Comparison of ENCODE assay signal across 10 mouse cellular contexts in genomic region chr13:65277994-65278382, GRCm38 (mm10). TPM values are rescaled to one million over a fixed set of nuclear protein-coding genes. Genes with fewer than 3 reads are reported as not detected.
DNase-seq lines count a peak whose midpoint lies in the region; ATAC-seq and TF ChIP-seq lines count a peak whose summit lies in the region.
"Had no signal": no experiment of that assay in that cellular context is flagged by ENCODE, and none has a peak within 500 bp of the region (broad histone marks: within the 10 kb centered on the region; RNA-seq: fewer than 3 reads in every experiment).

No protein-coding gene starts in this region.

- H3K27me3 ChIP-seq in heart, embryonic 10.5 days (ENCODE audit: insufficient read depth, poor library complexity, severe bottlenecking) = no peaks in the 10 kb centered on the region
- no peaks in the 10 kb centered on the region for H3K27me3 ChIP-seq in ES-Bruce4 (ENCODE audit: control insufficient read depth, insufficient read depth, low read length, poor library complexity, severe bottlenecking)
- H3K27me3 ChIP-seq in forebrain, postnatal 0 days (ENCODE audit: insufficient read depth, low read length) = no peaks in the 10 kb centered on the region

- peak overlapping the region; percentile 89 for H3K27ac ChIP-seq in heart, embryonic 10.5 days
- H3K27ac ChIP-seq in ES-Bruce4 (ENCODE audit: insufficient read depth, low read length) = peak overlapping the region; percentile 65
- peak overlapping the region; percentile 92 for H3K27ac ChIP-seq in forebrain, postnatal 0 days (ENCODE audit: low read depth, low read length)

- H3K36me3 ChIP-seq in heart, embryonic 10.5 days = peaks cover 31% of the 10 kb centered on the region
- peaks cover 4% of the 10 kb centered on the region; the same call in 1 of the 2 replicates for H3K36me3 ChIP-seq in ES-Bruce4 (ENCODE audit: control insufficient read depth, insufficient read depth, low read length, poor library complexity, severe bottlenecking)
- H3K36me3 ChIP-seq in forebrain, postnatal 0 days (ENCODE audit: insufficient read depth) = peaks cover 7% of the 10 kb centered on the region; the same call in 1 of the 2 replicates

- 11% methylated on average over 9 of the region's 9 CpGs for WGBS in heart, embryonic 10.5 days
- 16% methylated on average over 9 of the region's 9 CpGs for WGBS in forebrain, postnatal 0 days

- ATAC-seq in forebrain, postnatal 0 days = peak; percentile 21
- peak; percentile 5 for ATAC-seq in megakaryocyte, adult 5-6 weeks (ENCODE audit: poor library complexity, severe bottlenecking)
- ATAC-seq in activated CD4-positive, CD25-positive, alpha-beta regulatory T cell, adult 4 months = no peak

- TF ChIP-seq POLR2A in ES-Bruce4 (IDR thresholded peaks at IDR 0.05; ENCODE audit: insufficient read depth, low read length) = no peak

- no peak for TF ChIP-seq EP300 in ES-Bruce4 (IDR thresholded peaks at IDR 0.05; ENCODE audit: insufficient read depth, low read depth, low read length)

- no peak for DNase-seq in heart, embryonic 10.5 days (ENCODE audit: low spot score)
- DNase-seq in heart, adult 11 months = no peak
- no peak for DNase-seq in forebrain, postnatal 0 days
- DNase-seq in right cerebral cortex, adult 2 months (ENCODE audit: low spot score in 2 of 2) = no peak
- no peak for DNase-seq in gastrocnemius, adult 18-20 months (ENCODE audit: low spot score)

- H3K4me2 ChIP-seq in forebrain, postnatal 0 days (ENCODE audit: low read depth) = peak overlapping the region; percentile 60

- TF ChIP-seq CTCF in ES-Bruce4 (IDR thresholded peaks at IDR 0.05; ENCODE audit: low read depth, low read length) = no peak
- 0 out of 2 replicates have a peak, but pooled peaks have one; percentile 2 for TF ChIP-seq CTCF in forebrain, postnatal 0 days (IDR thresholded peaks at IDR 0.05; ENCODE audit: low read depth)

- H3K9ac ChIP-seq in ES-Bruce4 (ENCODE audit: low read depth, poor library complexity, severe bottlenecking) = peak overlapping the region; percentile 53
- H3K9ac ChIP-seq in forebrain, postnatal 0 days = peak overlapping the region; percentile 81

- H3K4me3 ChIP-seq in heart, embryonic 10.5 days = peak overlapping the region; percentile 71
- H3K4me3 ChIP-seq in ES-Bruce4 (ENCODE audit: low read depth, low read length) = peak overlapping the region; percentile 91
- H3K4me3 ChIP-seq in forebrain, postnatal 0 days (ENCODE audit: low read depth, low read length) = peak overlapping the region; percentile 80

- H3K9me3 ChIP-seq in heart, embryonic 10.5 days = no peaks in the 10 kb centered on the region
- H3K9me3 ChIP-seq in ES-Bruce4 (replicated peaks; ENCODE audit: control insufficient read depth, insufficient read depth, low read length, poor library complexity, severe bottlenecking) = no peaks in the 10 kb centered on the region
- peaks cover 11% of the 10 kb centered on the region for H3K9me3 ChIP-seq in forebrain, postnatal 0 days (ENCODE audit: low read length)

- 0 out of 2 replicates have a peak, but pooled peaks cover 4% of the 10 kb centered on the region for H3K4me1 ChIP-seq in heart, embryonic 10.5 days
- H3K4me1 ChIP-seq in ES-Bruce4 (ENCODE audit: control insufficient read depth, insufficient read depth, low read length) = no peaks in the 10 kb centered on the region
- peaks cover 3% of the 10 kb centered on the region; the same call in 1 of the 2 replicates for H3K4me1 ChIP-seq in forebrain, postnatal 0 days (ENCODE audit: insufficient read depth)

RNA-seq across cellular contexts. Expression of gene Zfp369, which starts 0.6 kb away (rescaled TPM):
- 11.0 and 11.4 TPM in 2 replicates for polyA plus RNA-seq in heart, embryonic 10.5 days (2016; fragmentation: Nextera tagmentation; extraction: Ambion mirVana)
- polyA plus RNA-seq in ES-Bruce4 (2011; ENCODE audit: insufficient read depth, insufficient read length, low read depth, missing spikeins) = 27.9 and 29.0 TPM in 2 replicates
- 45.3 and 65.3 TPM in 2 replicates for total RNA-seq in forebrain, postnatal 0 days (2014; rRNA removed)
- 6.2 and 9.7 TPM in 2 replicates for polyA plus RNA-seq in forebrain, postnatal 0 days (2015; fragmentation: Nextera tagmentation; extraction: Ambion mirVana)
- total RNA-seq in megakaryocyte, adult 5-6 weeks (2015) = 14.7 and 20.3 TPM in 2 replicates
- 24.2 and 26.3 TPM in 2 replicates for total RNA-seq in megakaryocyte, adult 5-6 weeks (2017)
- 1 to 10 TPM; 8.0 to 9.0 TPM for total RNA-seq in gastrocnemius, adult 18-20 months (2021)
- polyA plus RNA-seq in activated CD4-positive, CD25-positive, alpha-beta regulatory T cell, adult 4 months (2017; shearing (Covaris generic)) = 10 to 100 TPM; 15.4 to 16.8 TPM

RNA-seq across cellular contexts. Expression of gene Gm10775, which starts 18.6 kb away (rescaled TPM):
- polyA plus RNA-seq in heart, embryonic 10.5 days (2016; fragmentation: Nextera tagmentation; extraction: Ambion mirVana) = not detected in 2 replicates
- polyA plus RNA-seq in ES-Bruce4 (2011; ENCODE audit: insufficient read depth, insufficient read length, low read depth, missing spikeins) = 0.51 TPM in 1 of 2 replicates, not detected in the other
- not detected in 2 replicates for total RNA-seq in forebrain, postnatal 0 days (2014; rRNA removed)
- 0.82 and 1.1 TPM in 2 replicates for polyA plus RNA-seq in forebrain, postnatal 0 days (2015; fragmentation: Nextera tagmentation; extraction: Ambion mirVana)
- total RNA-seq in megakaryocyte, adult 5-6 weeks (2015) = not detected in 2 replicates
- total RNA-seq in megakaryocyte, adult 5-6 weeks (2017) = not detected in 2 replicates
- not detected for total RNA-seq in gastrocnemius, adult 18-20 months (2021)
- polyA plus RNA-seq in activated CD4-positive, CD25-positive, alpha-beta regulatory T cell, adult 4 months (2017; shearing (Covaris generic)) = not detected
- total RNA-seq: gastrocnemius, adult 8-10 months had no signal
- polyA plus RNA-seq: CD4-positive, CD25-positive, alpha-beta regulatory T cell, adult 4 months had no signal
